Mouse (Mus musculus) cerebellum, postnatal 4 days (tissue): ENCODE data around the gene Lin52.
"Not testable (repeated sequence)": the region's sequence is repeated elsewhere in the genome, so short reads cannot be mapped to it uniquely, and the experiment has no call there.

Experiments used
- DNase-seq, 2 experiments: peaks; one replicate each; pipeline ENCODE4 v3.0.0; 2022; ENCODE audit warnings: low spot score in 2 of 2, mixed read lengths in 1 of 2

Lin52 gene

DNA sequence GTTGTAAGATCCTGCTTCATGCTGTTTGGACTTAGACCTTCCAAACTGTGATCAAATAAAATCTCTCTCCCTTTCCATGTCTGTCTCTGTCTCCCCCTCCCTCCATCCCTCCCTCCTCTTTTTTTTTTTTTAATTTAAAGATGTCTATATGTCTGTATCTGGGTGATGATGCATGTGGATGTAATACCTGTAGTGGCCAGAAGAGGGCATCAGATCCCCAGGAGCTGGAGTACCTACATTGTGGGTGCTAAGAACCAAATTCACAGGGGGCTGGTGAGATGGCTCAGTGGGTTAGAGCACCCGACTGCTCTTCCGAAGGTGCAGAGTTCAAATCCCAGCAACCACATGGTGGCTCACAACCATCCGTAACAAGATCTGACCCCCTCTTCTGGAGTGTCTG, 88.3 kb downstream of the Lin52 start:
- not testable (repeated sequence) for DNase-seq

DNA sequence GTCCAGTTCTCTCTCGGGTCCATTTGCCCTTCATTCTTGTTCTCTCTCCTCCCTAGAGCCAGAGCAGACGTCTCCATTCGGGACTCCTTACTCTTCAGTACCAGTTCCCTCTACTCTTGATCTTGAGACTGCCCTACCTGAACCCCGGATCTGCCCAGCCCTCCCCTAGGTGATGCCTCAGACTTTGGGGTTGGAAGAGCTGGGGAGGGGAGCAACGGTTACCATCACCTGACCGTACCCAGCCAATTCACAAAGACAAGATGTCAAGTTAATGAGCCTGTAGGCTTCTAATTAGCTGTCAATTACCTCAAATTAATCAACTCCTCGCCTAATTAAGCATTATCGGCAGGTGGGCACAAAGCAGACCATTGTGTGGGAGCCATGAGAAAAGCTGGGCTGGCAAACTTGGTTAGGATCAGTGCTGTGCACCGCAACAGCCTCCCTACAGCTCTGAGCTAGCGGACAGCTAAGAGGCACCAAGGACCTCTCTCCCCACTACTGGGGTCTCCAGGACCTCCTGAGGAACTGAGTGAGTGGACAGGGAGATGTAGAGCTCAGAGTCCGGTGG, 90.3 kb downstream of the Lin52 start:
- no peak for DNase-seq

DNA sequence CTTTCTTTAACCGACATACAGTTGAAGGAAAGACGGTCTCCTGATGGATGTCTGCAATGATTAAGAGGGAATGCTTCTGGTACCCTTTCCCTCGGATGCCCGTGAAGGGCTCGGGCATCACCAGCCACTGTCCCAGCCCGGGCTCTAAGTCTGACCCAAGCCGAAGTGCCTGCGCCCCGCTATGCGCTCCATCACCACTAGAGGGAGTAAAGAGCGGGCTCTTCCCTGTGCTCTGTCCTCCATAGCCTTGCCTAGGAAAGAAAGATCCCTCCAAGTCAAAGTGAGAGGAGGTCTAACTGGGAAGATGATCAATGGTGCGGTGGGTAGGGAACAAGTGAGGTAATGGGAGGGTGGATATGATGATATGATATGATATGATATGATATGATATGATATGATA, 94.8 kb downstream of the Lin52 start:
- peak; percentile 51 to 79 for DNase-seq

DNA sequence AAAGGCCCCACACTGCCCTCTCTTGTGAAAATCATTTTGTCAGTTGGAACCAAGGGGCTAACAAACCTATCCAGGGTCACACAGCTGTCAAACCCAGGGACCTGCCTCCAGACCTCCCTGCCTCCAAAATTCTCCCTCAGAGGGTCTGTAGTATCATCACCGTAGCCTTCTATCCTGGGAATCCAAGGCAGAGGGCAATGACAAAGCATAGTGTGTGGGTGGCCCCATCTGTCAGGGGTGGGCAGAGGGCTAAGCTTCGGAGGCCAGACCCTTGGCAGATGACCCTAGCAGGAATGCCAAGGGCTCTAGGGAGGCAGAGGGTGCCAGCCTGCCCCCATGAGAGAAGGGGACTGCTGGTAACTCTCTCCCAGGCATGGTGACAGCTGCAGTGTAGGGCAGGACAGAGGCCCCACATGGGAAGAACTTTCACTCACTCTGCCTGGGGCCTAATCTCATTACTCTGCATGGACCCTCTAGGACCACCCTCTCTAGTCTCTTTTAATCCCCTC, 95.4 kb downstream of the Lin52 start:
- DNase-seq: peak in 1 of 2 experiments; percentile 26

DNA sequence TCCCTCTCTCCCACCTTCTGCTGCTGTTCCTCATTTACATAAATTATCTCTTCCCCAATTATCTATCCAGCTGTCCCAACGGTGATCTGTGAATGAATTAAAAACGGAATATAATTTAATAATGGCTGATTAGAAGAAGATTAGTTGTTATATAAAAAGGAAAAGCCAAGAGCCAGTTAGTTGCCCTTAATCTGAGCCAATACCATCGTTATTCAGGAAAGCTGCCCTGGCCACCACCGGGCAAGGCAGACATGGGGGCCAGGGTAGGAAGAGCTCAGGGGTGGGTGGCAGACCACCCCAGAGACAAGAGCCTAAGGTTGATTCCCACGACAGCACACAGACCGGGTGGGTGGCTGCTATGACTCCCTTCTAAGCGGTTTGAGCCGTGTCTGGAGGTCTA, 97.0 kb downstream of the Lin52 start:
- DNase-seq: no peak

DNA sequence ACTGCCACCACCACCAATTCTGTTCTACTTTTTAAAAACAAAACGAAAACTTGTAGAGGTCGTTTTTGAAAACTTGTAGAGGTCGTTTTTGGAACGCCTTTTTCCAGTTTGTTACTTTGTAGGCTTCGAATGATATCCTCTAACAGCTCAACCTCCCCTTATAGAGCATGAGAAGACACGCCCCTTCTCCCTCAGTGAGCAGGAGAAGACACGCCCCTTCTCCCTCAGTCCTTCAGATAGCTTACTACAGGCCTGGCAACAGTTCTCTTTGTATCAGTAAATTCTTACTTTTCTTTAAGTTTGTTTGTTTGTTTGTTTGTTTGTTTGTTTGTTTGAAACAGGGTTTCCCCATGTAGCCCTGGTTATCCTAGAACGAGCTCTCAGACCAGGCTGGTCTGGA, 104.0 kb downstream of the Lin52 start:
- no peak for DNase-seq

DNA sequence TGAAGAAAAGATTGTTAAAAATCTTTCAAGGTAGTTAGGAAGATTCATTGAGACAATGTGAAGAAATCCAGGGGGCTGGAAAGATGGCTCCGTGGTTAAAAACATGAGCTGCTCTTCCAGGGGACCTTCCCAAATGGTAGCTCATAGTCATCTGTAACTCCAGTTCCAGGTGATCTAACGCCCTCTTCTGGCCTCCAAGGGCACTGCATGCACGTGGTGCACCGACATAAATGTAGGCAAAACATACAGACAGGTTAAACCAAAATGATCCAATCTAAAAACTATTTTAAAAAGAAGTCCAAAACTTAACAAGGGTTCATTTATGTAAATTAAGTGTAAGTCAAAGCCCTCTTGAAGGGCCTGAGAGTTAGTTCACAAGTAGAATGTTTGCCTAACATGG, 111.3 kb downstream of the Lin52 start:
- no peak for DNase-seq

DNA sequence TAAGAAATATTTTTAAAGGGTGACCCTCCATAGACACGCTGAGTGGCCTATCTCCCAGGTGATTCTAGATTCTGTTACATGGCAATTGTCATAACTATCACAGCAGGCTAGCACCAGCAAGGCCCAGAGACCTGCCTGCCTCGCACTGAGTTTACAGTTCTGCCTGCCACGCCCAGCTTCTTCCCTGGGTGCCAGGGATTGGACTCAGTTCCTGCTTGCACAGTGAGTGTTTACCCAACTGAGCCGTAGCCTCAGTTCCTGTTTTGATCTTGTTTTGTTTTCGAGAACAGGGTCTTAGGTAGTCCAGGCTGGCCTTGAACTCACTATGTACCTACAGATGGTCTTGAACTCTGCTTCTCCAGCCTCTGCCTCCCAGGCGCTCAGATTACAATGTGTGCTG, 116.4 kb downstream of the Lin52 start:
- no peak for DNase-seq

DNA sequence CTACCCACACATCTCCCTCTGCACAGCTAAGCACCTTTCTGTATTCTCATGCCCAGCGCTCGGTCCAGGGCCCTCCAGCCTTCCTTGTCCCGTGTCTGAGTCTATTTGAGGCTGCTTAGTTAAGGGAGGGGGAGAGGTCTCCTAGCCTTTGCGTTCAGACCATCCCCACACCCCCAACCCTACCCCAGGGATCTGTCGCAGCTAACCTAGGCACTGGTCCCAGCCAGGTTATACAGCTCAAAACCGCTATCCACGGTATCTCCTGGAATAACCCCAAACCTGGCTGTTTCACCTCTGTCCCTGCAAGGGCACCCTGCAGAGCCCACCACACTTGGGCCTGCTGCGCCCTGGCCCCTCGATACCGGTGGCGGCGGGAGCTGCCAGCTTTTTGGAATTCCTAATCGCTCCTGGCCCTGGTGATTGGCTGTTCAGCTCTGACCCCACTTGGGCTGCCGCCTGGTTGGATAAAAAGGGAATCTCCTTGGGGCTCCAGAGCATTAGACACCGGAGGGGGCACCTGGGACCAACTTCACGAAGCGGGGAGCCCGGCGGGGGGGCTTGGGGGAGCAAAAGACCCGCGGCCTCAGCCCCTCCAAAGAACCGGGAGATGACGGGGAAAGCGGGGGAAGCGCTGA, 118.2 kb downstream of the Lin52 start, which contains the start of gene Vsx2:
Vsx2 (plus strand) TSS at position 427 of the 635 bp plus-strand sequence.
- DNase-seq: no peak

DNA sequence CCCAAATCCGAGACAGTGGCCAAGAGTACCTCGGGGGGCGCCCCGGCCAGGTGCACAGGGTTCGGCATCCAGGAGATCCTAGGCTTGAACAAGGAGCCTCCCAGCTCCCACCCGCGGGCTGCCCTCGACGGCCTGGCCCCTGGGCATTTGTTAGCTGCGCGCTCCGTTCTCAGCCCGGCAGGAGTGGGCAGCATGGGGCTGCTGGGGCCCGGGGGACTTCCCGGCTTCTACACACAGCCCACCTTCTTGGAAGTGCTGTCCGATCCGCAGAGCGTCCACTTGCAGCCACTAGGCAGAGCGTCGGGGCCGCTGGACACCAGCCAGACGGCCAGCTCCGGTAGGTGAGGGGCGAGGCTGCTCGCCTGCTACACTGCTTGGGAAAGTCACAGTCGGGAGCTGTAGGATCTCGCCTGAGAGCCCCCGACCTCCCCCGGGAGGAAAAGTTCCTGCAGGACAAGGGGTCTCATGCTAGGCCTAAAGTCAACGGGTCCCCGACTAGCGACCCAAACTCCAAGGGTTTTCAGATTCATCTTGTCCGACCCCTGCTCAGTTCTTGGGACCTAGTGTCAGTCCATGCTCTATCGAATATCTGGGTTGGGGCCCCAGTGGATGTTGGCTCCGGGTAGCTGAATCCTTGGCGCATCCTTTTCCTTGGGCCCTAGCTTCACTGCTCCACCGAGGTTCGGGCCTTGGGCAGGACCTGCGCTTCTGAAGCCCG, 118.9 kb downstream of the Lin52 start:
- DNase-seq: no peak

DNA sequence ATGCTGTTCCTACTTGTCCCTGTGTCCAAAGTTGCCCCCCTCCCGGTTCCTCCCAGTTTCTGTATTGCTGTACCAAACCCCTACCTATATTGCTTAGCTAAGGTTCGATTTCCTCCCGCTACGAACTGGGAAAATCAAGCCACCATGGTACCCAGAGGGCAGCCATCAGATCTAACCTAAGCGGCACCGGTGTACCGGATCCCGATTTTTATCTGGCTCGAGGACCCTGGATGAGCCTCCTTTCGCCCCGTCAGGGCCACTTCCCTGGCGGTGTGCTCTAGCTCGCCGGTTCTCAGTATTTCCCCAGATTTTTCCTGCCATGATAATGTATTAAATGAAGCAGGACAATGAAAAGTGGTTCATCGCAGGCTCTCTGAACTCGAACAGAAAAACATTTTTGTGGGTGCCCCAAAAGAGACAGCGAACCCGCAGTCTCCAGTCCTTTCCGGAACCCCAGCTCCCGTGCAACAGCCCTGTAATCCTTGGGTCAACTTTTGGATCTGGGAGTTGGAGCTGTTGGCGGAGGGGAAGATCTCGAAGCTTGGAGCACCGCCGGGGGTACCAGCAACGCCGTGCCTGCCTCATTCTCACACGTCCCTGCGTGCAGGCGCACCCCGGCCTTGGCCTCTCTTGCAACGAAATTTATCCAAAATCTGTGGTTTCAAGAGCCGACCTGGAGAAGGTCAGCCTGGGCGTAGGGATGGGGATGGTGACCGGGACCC, 119.6 kb downstream of the Lin52 start:
- DNase-seq: no peak

DNA sequence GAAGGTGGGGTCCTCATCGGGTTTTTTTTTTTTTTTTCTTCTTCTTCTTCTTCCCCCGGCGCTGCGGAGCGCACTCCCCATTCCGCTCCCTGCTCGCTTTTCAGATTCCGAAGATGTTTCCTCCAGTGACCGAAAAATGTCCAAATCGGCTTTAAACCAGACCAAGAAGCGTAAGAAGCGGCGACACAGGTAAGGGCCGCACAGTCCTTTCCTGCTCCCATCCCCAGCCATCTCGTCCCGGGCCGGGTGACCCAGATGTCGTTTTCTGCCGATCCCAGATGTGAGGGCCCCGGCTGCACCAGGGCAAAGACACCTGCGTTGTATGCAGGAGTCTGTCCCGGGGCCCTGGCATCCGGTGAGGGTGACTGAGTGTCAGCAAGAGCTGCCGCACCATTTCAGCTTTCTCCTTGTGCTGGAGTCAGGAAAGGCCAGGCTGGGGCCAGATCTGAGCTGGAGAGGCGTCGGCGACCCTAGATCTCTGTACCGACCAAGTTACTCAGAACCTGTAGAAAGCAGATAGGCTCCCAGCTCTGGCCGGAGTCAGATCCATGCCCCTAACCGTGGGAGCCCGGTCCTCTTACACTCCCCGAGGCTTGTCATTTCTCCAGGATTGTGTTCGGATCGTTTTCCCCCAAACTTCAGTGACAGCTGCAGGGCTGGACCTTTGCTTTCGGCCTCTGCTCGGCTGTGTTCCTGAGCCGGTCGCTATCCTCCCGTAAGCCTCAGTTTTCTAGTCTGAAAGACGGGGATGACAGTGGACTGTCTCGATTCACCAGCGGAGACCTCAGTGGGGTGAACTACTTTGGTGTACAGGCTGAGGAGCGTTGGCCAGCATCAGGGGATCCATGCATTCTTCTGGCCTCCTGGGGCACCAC, 120.5 kb downstream of the Lin52 start:
- DNase-seq: no peak

DNA sequence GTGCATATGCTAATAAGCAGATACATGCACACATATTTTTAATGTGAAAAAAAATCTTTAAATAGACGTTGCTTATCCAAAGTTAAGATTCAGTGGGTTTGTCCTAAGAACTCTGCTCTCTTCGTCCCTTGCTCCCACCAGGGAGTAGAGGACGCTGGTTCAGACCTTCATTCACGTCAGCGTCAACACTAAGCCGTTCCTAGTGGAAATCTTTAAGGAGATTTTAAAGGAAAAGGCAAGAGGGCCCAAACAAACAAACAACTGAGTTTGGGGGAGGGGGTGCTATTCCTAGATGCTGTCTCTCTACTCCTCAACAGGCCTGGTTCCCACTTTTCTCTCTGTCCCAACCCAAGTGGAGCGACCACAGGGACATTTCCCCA, 121.1 kb downstream of the Lin52 start:
- no peak for DNase-seq

DNA sequence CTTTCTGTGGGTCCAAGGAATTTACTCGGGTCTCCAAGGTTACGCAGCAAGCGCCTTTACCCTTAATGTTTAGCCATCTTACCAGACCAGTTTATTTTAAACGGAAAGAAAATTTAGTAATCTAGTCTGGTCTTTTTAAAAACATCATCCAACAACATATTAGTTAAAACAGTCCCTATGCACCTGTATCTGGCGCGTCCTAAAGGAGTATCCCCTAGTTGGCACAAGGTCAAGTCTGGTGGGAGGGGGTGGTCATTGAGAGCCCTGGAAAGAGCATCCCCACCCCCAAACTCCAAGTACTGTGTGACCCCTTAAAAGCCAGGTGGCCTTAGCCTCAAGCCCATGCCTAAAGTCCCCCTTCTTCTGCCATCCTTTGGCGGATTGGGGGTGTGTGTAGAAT, 121.9 kb downstream of the Lin52 start:
- no peak for DNase-seq

DNA sequence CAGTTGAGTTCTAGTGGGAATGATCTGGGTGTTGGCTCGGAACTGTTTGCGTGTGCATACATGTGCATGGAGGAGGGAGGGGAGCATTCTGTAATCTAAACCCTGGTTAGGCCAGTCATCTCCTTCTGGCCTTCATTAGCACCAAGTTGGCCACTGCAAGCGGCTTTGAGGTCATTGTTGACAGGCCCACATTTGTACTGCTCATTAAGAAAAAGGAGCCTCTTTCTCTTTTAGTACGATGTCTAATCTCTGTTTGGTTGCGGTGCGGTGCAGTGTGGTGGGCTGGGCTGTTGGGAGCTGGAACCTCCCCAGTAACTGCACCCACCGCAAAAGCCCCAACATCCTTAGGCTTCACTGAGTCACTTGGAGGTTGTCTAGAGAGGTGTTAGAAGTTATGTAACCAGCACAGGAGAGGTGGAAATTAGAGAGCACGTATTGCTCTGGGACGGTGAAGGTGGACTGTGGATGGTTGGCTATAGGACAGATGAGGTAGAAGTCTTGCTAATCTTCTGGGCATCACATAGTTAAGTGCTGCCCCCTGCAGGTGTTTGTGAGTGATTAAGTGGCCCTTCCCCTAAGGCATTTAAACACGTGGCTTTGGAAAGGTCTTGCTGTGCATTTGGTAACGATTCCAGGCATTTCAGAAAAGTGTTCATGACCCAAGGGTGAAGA, 126.7 kb downstream of the Lin52 start:
- no peak for DNase-seq

DNA sequence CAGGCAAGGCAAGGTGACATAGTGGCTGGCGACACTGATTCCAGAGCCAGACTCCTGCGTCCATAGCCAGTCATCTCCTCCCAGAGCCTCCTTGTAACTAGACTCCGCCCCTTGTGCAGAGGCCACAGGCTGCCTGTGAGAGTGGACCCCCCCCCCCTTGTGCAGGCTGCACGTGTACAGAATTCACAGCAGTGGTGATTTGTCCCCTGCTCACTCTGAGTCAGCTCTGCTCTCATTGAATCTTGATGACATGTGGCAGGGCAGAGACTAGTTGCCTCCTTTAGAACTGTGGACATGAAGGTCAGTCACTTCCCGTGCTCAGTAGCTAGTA, 127.2 kb downstream of the Lin52 start:
- no peak for DNase-seq

DNA sequence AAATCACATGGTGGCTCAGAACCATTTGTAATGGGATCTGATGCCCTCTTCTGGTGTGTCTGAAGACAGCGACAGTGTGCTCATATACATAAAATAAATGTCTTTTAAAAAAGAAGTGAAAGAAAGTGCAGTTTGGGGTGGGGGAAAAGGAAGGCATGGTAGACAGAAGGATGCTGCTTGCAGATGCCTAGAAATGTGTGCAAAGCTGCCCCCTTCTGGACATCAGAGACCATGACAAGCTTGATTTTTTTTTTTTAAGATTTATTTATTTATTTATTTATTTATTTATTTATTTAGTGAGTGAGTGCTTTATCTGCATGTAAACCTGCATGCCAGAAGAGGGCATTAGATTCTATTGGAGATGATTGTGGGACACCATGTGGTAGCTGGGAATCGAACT, 130.1 kb downstream of the Lin52 start:
- DNase-seq: no peak

DNA sequence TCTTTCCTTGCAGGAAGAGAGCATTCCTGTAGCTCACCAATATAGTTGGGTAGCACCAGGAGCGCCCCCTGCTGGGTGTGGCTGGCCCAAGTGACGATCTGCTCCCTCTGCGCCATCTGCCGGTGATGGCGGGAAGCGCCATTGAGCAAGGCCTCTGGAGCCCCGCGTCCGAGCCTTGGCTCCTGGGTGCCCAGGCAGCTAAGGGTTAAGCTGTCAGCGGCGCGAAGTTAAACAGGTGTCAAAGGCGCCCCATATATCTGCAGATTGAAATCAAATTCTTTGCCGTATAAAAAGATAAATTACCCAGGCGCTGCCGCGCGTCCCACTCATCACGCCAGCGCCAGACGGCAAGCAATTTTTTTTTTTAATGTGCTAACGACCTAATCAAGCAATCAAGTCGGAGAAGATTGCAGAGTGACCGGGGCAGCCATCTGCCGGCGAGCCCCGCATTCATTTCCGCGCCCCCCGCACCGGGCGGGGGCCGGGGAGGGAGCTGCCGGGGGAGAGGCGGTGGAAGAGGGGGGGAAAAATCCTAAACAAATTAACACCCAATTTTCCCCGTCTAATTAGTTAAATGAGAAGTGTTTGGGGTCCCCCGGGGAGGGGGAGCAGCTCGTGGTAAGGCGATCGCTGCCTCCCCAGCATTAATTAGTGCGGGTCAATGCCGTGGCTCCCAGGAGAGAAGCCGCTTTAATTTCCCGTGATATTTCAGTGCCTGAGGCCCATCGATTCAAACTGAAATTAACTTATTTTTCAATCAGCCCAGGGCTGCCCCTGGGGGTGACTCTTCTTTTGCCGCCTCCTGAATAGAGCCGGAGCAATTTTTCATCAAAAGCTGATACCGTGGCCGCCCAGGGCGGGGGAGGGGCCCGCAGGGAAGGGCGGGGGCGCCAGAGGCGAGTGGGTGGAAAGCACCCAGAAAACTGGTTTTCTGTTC, 138.9 kb downstream of the Lin52 start:
- peak; percentile 93 to 98 for DNase-seq
